Mouse (Mus musculus): ENCODE measurements at regions not wholly inside any gene's neighbourhood (a gene's known extent, or its start where the extent isn't known, plus 50 kb on each side); places are given as distances from the start of the nearest gene placed in this dataset.

- DNase-seq (ENCODE audit: low spot score in 2 of 2) = no peak
These were observed 269.7 kb downstream of the Efnb2 start for GRCm38 (mm10) chr8:8391321-8391720.

GRCm38 (mm10) chr8:8378248-8378647, 282.8 kb downstream of the Efnb2 start:
- DNase-seq (ENCODE audit: low spot score in 2 of 2) = no peak

GRCm38 (mm10) chr8:8376791-8377190, 284.3 kb downstream of the Efnb2 start:
- no peak for DNase-seq (ENCODE audit: low spot score in 2 of 2)

DNA sequence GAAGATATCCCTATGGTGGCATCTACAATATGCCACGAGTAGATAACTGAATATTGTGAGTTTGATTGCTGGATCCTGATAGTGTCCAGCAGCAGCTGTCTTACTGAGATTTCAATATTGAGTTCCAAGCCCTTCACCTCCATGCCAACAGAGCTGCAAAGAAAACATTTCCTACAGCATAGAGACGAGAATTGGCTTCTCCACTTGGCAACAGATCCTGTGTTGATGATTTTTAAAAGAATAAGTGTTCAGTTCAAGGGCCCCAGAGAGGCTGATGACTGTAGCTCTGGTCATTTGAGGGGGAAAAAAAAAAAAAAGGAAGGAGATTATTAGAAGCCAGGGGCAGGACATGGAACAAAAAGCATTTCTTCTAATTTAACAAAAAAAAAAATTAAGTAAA, 284.7 kb downstream of the Efnb2 start:
- DNase-seq (ENCODE audit: low spot score in 2 of 2) = no peak

DNA sequence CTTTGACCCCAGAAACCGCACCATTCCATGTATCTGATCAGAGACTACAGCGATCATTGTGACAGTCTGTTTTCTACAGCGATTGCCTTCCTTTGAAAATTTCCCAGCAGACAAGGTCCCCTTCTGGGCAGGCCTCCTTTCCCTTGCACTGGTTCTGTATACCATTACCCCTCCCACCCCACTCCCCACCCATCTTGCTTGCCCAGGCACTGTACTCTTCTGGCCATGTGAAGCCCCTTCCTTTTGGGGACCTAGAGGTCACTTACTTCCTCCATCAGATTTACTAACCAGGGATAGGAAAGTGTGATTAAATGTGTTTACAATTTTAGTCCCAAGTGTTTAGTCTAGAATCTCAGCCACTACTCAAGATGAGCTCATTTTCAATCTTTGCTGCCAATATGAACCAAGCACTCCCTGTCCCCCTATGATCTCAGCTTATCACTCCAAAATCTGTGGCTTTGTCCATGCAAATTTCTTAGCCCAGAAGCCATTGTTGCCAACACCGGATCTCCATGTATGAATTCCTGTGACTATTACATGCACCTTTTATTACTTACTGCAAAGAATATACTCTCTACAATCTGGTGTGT, 293.7 kb downstream of the Efnb2 start:
- DNase-seq (ENCODE audit: low spot score in 2 of 2) = no peak

- DNase-seq (ENCODE audit: low spot score in 2 of 2) = no peak
These were observed 299.0 kb downstream of the Efnb2 start for GRCm38 (mm10) chr8:8361941-8362537.

DNA sequence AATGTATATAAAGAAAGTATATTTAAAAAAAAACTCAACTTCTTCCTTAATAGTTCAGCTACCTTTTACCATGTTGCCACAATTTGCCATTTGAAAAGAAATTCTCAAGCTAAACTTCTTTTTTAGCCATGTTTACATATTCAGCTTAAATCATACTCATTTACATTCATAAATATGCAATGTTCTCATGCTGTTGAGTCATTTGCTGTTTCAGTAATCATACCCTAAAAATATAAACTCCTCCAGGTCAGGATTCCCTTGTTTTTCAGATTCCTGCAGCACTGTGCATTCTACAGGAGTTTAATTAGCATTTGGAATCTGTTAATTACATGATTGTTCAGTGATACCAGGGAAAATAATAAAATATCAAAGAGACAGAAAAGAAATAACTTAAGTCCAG, 300.5 kb downstream of the Efnb2 start:
- DNase-seq (ENCODE audit: low spot score in 2 of 2) = no peak

DNA sequence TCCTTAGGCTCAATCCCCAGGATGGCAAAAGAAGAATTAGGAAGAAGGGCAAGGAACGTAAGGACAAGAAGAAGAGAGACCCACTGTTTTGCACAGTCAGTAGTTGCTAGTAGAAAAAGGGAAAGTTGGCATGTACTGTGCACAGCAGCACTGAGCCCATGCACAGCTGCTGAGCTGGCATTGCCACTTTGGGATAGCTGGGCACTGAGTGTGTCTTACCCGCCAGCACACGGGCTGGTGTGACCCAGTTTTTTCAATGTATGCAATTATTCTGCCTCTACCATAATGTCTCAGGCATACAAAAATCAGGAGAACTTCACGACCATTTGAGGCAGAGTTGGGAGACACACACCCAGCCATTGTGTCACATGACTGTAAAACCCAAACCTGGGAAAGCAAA, 306.1 kb downstream of the Efnb2 start:
- DNase-seq (ENCODE audit: low spot score in 2 of 2) = no peak

GRCm38 (mm10) chr8:8344661-8345060, 316.4 kb downstream of the Efnb2 start:
- DNase-seq (ENCODE audit: low spot score in 2 of 2) = no peak

- no peak for DNase-seq (ENCODE audit: low spot score in 2 of 2)
These were observed 325.6 kb downstream of the Efnb2 start for GRCm38 (mm10) chr8:8335256-8335972.

DNA sequence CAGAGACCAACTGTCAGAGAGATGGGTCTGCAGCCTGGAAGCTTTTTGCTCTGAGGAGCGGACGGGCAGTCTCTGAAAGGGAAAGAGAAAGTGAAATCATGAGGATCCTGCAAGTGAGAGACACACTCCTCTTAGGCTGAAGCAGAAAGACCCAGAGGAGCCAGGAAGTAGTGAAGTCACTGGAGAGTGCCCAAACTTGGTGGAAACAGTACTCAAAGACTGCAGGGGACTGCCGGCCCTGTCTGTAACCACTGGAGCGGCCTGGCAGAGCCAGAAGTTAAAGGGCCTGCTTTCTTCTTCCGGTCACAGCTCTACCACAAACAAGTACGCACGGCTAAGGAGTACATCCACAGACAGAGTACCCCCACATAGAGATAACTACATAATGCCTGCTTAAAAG, 326.5 kb downstream of the Efnb2 start:
- DNase-seq (ENCODE audit: low spot score in 2 of 2) = no peak

- no peak for DNase-seq (ENCODE audit: low spot score in 2 of 2)
These were observed 329.8 kb downstream of the Efnb2 start for GRCm38 (mm10) chr8:8331249-8331648.

- DNase-seq (ENCODE audit: low spot score in 2 of 2) = no peak
These were observed 332.9 kb downstream of the Efnb2 start for GRCm38 (mm10) chr8:8328010-8328666.

GRCm38 (mm10) chr8:8326066-8326834, 334.8 kb downstream of the Efnb2 start:
- no peak for DNase-seq (ENCODE audit: low spot score in 2 of 2)

GRCm38 (mm10) chr8:8325420-8325819, 335.6 kb downstream of the Efnb2 start:
- DNase-seq (ENCODE audit: low spot score in 2 of 2) = no peak

- DNase-seq (ENCODE audit: low spot score in 2 of 2) = no peak
These were observed 336.5 kb downstream of the Efnb2 start for GRCm38 (mm10) chr8:8324520-8324919.

DNA sequence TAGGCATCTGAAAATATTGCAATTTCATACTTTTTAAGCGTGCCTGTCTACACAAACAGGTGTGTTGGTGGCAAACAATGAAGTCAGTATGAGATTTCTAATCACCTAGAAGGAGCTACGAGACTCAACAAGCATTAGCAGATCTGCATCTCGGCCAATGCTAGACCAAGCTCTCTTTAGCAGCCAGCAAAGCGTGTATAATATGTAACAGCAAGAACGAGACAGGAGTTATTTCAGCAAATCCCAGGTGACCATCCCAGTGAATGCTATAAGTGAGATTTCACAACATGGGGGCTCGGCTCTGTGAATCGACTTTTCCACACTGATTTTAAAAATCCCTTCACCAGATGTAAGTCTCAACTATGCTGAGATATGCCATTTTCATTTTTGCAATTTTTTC, 352.8 kb downstream of the Efnb2 start:
- DNase-seq (ENCODE audit: low spot score in 2 of 2) = no peak

- DNase-seq (ENCODE audit: low spot score in 2 of 2) = no peak
These were observed 353.6 kb downstream of the Efnb2 start for GRCm38 (mm10) chr8:8307487-8307886.

GRCm38 (mm10) chr8:8299965-8300767, 360.9 kb downstream of the Efnb2 start:
- DNase-seq (ENCODE audit: low spot score in 2 of 2) = no peak

- DNase-seq (ENCODE audit: low spot score in 2 of 2) = no peak
These were observed 368.3 kb downstream of the Efnb2 start for GRCm38 (mm10) chr8:8292577-8293247.

DNA sequence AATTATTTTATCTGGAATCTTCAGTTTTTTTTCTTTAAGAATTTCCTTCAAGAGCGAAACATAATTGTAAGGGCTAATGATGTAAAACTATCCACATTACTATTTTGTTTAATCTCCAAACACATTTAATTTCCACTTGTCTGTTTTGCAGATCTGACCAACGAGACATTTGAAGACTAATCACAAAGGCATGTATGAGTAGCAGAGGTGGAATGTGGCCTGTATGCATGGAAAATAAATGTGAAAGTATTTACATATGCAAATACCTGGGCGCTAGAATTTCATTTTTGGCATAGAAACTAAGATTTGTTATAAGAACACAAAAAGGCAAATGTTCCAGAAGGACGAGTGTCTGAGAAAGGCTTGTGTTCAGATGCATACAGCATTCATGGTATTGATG, 375.2 kb downstream of the Efnb2 start:
- DNase-seq (ENCODE audit: low spot score in 2 of 2) = no peak
